Mouse (Mus musculus) ES-Bruce4 (cell line): Measurements from ENCODE around the gene Mrpl10.

ENCODE experiments used
- CTCF ChIP-seq: IDR thresholded peaks from one replicate; pipeline ENCODE4 v1.8.1; 2011; ENCODE audit warnings: low read depth, low read length
- EP300 ChIP-seq: IDR thresholded peaks from 2 replicates; pipeline ENCODE4 v1.6.1; 2011; ENCODE audit warnings: low read depth, low read length; ENCODE audit not compliant: insufficient read depth
- POLR2A ChIP-seq: IDR thresholded peaks from one replicate; pipeline ENCODE4 v1.8.1; 2011; ENCODE audit warnings: low read length; ENCODE audit not compliant: insufficient read depth

GRCm38 (mm10) chr11:97018583-97019344, 22.6 kb upstream of the Mrpl10 start:
- TF ChIP-seq EP300 (peak; percentile 26; the same call in 1 of the 2 replicates), CTCF (no peak), POLR2A (no peak)
